Mouse (Mus musculus) liver, embryonic 12.5 days (tissue): ENCODE measurements around the gene Patl2. TPM values are rescaled to one million over a fixed set of nuclear protein-coding genes. Genes with fewer than 3 reads are reported as not detected.
"Not testable (repeated sequence)": the region's sequence is repeated elsewhere in the genome, so short reads cannot be mapped to it uniquely, and the experiment has no call there.

Source experiments
- ATAC-seq: fragments of 200-750 bp; cut with Nextera tagmentation; 2 replicates; pipeline ENCODE4 v1.8.0; 2017; ENCODE audit warnings: moderate number of reproducible peaks, mild to moderate bottlenecking, moderate library complexity
- H3K27ac ChIP-seq: fragments of 300-500 bp; sonication (generic); 2 replicates; pipeline ENCODE4 v1.5.1; 2016; ENCODE audit warnings: mild to moderate bottlenecking
- H3K27me3 ChIP-seq: fragments of 300-500 bp; sonication (generic); replicated peaks from 2 replicates; pipeline ENCODE4 v1.6.1; 2016; ENCODE audit warnings: mild to moderate bottlenecking, moderate library complexity
- H3K36me3 ChIP-seq: fragments of 300-500 bp; sonication (generic); 2 replicates; pipeline ENCODE4 v1.6.1; 2016; ENCODE audit warnings: mild to moderate bottlenecking, moderate library complexity
- H3K4me1 ChIP-seq: fragments of 300-500 bp; sonication (generic); 2 replicates; pipeline ENCODE4 v1.6.1; 2016
- H3K4me2 ChIP-seq: fragments of 300-500 bp; sonication (generic); 2 replicates; pipeline ENCODE4 v1.6.1; 2016; ENCODE audit warnings: mild to moderate bottlenecking, moderate library complexity
- H3K4me3 ChIP-seq: fragments of 300-500 bp; sonication (generic); 2 replicates; pipeline ENCODE4 v1.5.1; 2016; ENCODE audit warnings: mild to moderate bottlenecking, moderate library complexity
- H3K9ac ChIP-seq: fragments of 300-500 bp; sonication (generic); 2 replicates; pipeline ENCODE4 v1.6.1; 2016; ENCODE audit warnings: mild to moderate bottlenecking, moderate library complexity
- H3K9me3 ChIP-seq: fragments of 300-500 bp; sonication (generic); replicated peaks from 2 replicates; pipeline ENCODE4 v1.6.1; 2016; ENCODE audit warnings: mild to moderate bottlenecking, moderate library complexity
- WGBS: fragments of 180-500 bp; shearing (Covaris S2); methylation state at CpG from one replicate; pipeline ENCODE4 v1.1.7; 2016; ENCODE audit not compliant: insufficient replicate concordance; 5-methylcytosine and 5-hydroxymethylcytosine counted together
- polyA plus RNA-seq: library from polyadenylated mRNA; unstranded; fragments of >200 nt; fragmentation: Nextera tagmentation; extraction: Ambion mirVana; gene quantifications from 2 replicates; pipeline ENCODE4 v1.2.1, GENCODE M21; 2016

The Patl2 gene
- polyA plus RNA-seq, 1 experiment from 2014 or later: 0.05 TPM

GRCm38 (mm10) chr2:122217075-122217474 is 31.1 kb upstream of the Patl2 start:
- H3K4me2 ChIP-seq, H3K4me3 ChIP-seq, H3K9ac ChIP-seq, H3K27me3 ChIP-seq, H3K9me3 ChIP-seq, H3K36me3 ChIP-seq: not testable (repeated sequence)
- H3K4me1 ChIP-seq: peaks cover 44% of the 10 kb centered on the region
- peak; percentile 91 for ATAC-seq
- H3K27ac ChIP-seq: peak overlapping the region; percentile 66
- 40% methylated on average over 4 of the region's 4 CpGs for WGBS

GRCm38 (mm10) chr2:122210534-122211228 is 24.7 kb upstream of the Patl2 start:
- Histone ChIP-seq H3K4me2 (no peak overlapping the region), H3K36me3 (no peaks in the 10 kb centered on the region), H3K4me3 (no peak overlapping the region), H3K27me3 (no peaks in the 10 kb centered on the region), H3K9me3 (no peaks in the 10 kb centered on the region), H3K27ac (no peak overlapping the region), H3K4me1 (0 out of 2 replicates have a peak, but pooled peaks cover 5% of the 10 kb centered on the region), H3K9ac (no peak overlapping the region)
- WGBS: 84% methylated on average over 3 of the region's 3 CpGs
- no peak for ATAC-seq

- Histone ChIP-seq H3K9me3 (no peaks in the 10 kb centered on the region), H3K4me3 (no peak overlapping the region), H3K4me2 (no peak overlapping the region), H3K9ac (no peak overlapping the region), H3K36me3 (no peaks in the 10 kb centered on the region), H3K27ac (no peak overlapping the region), H3K4me1 (no peaks in the 10 kb centered on the region), H3K27me3 (no peaks in the 10 kb centered on the region)
- 42% methylated on average over 2 of the region's 2 CpGs for WGBS
- ATAC-seq: no peak
Observed at GRCm38 (mm10) chr2:122206440-122207107, 20.6 kb upstream of the Patl2 start.

DNA sequence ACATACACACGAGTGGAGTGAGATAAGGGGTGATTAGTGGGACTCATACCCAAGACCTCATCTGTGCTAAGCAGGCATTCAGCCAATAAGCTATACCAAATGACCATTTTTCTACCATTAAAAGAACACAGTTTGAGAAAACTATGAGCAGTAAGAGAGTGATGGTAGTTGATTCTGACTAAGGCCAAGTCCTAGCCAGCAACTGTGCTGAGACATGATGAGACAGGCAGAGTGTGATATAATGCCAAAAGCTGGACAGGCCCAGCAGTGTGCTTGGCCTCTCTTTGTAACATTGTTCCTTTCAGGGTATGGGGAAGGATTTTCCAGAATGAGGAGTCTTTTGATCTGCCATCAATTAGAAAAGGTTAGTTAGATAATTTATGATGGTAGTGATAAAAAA is 15.5 kb upstream of the Patl2 start:
- H3K27me3 ChIP-seq: no peaks in the 10 kb centered on the region
- no peak overlapping the region for H3K27ac ChIP-seq
- H3K4me2 ChIP-seq: no peak overlapping the region
- WGBS: 47% methylated on average over 1 of the region's 1 CpGs
- H3K4me1 ChIP-seq: no peaks in the 10 kb centered on the region
- no peak overlapping the region for H3K4me3 ChIP-seq
- no peaks in the 10 kb centered on the region for H3K36me3 ChIP-seq
- no peak for ATAC-seq
- no peak overlapping the region for H3K9ac ChIP-seq
- no peaks in the 10 kb centered on the region for H3K9me3 ChIP-seq

DNA sequence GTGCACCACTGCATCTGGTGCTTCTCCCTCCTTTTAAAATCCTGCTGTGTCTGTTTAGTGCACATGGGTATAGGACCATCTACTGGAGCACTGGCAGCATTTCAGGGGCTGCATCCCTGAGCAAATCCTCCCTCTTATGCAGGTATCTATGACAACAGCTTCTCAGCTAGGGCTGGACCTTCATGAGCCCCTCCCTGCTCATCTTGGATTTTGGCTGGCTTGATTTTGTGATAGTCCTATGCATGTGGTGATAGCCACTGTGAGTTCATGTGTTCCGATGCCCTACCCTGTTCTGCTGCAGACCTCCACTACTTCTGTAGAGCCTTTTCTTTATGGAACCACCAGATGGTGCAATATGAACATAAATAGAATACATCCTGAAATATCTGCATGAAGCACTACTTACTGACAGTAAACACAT is 8.5 kb upstream of the Patl2 start:
- Histone ChIP-seq H3K4me2 (no peak overlapping the region), H3K27me3 (no peaks in the 10 kb centered on the region), H3K9me3 (no peaks in the 10 kb centered on the region), H3K27ac (no peak overlapping the region), H3K4me1 (peaks cover 3% of the 10 kb centered on the region; the same call in 1 of the 2 replicates), H3K36me3 (no peaks in the 10 kb centered on the region), H3K4me3 (no peak overlapping the region), H3K9ac (no peak overlapping the region)
- ATAC-seq: 0 out of 2 replicates have a peak, but pooled peaks have one; percentile 24
- WGBS: 59% methylated on average over 1 of the region's 1 CpGs

GRCm38 (mm10) chr2:122191849-122192248 is 5.9 kb upstream of the Patl2 start:
- Histone ChIP-seq H3K9me3 (no peaks in the 10 kb centered on the region), H3K4me1 (peaks cover 6% of the 10 kb centered on the region; the same call in 1 of the 2 replicates), H3K4me3 (no peak overlapping the region), H3K9ac (no peak overlapping the region), H3K27me3 (no peaks in the 10 kb centered on the region), H3K4me2 (no peak overlapping the region), H3K27ac (no peak overlapping the region), H3K36me3 (no peaks in the 10 kb centered on the region)
- WGBS: 45% methylated on average over 3 of the region's 3 CpGs
- ATAC-seq: no peak

DNA sequence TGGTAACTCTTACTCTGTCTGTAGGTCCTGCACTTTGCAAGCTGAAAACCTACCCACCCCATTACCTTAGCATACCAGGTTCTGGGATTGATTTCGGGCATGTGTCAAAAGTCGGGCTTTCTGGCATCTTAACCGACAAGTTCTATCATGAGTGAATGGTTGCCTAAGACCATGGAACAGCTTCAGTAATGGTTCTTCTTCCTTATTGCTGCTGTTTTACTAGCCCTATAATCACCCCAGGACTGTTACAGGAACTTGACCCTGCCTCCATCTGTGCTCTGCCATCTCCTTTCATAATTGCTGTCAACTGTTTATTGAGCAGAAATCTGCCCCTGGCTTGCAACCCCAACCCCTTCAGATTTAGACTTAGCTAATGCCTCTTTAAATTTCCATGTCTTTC is 762 bp upstream of the Patl2 start:
- Histone ChIP-seq H3K4me2 (no peak overlapping the region), H3K9ac (no peak overlapping the region), H3K9me3 (no peaks in the 10 kb centered on the region), H3K36me3 (no peaks in the 10 kb centered on the region), H3K27me3 (no peaks in the 10 kb centered on the region), H3K4me3 (no peak overlapping the region), H3K27ac (no peak overlapping the region), H3K4me1 (peaks cover 7% of the 10 kb centered on the region; the same call in 1 of the 2 replicates)
- ATAC-seq: no peak
- 84% methylated on average over 3 of the region's 3 CpGs for WGBS

- 62% methylated on average over 4 of the region's 4 CpGs for WGBS
- H3K4me1 ChIP-seq: peaks cover 6% of the 10 kb centered on the region; the same call in 1 of the 2 replicates
- no peak overlapping the region for H3K27ac ChIP-seq
- H3K4me3 ChIP-seq: no peak overlapping the region
- H3K4me2 ChIP-seq: no peak overlapping the region
- H3K36me3 ChIP-seq: no peaks in the 10 kb centered on the region
- no peak for ATAC-seq
- H3K9ac ChIP-seq: no peak overlapping the region
- no peaks in the 10 kb centered on the region for H3K9me3 ChIP-seq
- H3K27me3 ChIP-seq: no peaks in the 10 kb centered on the region
Observed at GRCm38 (mm10) chr2:122185086-122185485, 903 bp downstream of the Patl2 start.

DNA sequence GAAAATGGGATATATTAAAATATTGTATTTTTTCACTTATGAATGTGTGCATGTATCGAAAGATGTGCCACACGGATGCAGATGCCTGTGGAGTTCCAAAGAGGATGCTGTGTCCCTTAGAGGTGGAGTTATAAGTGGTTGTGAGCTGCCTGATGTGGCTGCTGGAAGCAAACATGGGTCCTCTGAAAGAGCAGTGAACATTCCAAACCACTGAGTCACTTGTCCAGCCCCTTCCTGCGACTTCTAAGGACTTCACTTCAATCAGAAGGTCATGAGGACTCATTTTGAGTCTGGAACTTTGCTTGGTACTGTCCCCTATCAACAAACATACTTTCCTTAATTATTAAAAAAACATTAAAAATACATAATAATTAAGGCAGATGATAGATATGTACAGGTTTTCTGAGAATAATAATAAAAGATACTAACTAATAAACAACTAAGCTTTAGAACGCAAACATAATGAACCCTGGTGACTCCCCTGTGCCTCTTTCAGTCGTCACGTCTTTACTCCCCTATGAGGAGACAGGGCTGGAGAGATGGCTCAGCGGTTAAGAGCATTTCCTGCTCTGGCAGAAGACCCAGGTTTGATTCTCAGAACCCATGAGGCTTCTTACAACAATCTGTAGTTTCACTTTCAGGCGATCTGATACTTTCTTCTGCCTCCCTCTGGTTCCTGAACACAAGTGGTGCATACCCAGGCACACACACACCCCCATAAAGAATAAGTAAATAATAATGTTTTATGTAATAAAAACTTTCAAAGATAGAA is 5.8 kb downstream of the Patl2 start:
- H3K27me3 ChIP-seq: no peaks in the 10 kb centered on the region
- H3K4me3 ChIP-seq: no peak overlapping the region
- H3K4me2 ChIP-seq: no peak overlapping the region
- no peaks in the 10 kb centered on the region for H3K9me3 ChIP-seq
- no peaks in the 10 kb centered on the region for H3K36me3 ChIP-seq
- WGBS: 55% methylated on average over 8 of the region's 8 CpGs
- H3K4me1 ChIP-seq: no peaks in the 10 kb centered on the region
- H3K9ac ChIP-seq: no peak overlapping the region
- no peak overlapping the region for H3K27ac ChIP-seq
- no peak for ATAC-seq

DNA sequence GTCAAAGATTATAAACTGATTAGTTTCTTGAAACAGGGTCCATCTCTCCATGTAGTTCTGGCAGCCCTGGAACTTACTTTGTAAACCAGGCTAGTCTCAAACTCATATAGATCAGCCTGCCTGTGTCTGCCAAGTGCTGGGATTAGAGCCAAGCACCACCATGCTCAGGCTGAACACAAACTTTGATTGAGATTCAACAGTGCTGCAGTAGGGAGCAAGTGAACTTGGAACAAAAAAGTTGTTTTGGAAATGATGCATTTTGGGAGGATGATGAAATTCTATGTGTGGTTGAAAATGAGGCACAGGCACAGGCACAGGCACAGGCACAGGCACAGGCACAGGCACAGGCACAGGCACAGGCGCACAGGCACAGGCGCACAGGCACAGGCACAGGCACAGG is 13.8 kb downstream of the Patl2 start:
- Histone ChIP-seq H3K36me3 (no peaks in the 10 kb centered on the region), H3K9ac (no peak overlapping the region), H3K4me2 (no peak overlapping the region), H3K27ac (no peak overlapping the region), H3K4me1 (no peaks in the 10 kb centered on the region), H3K4me3 (no peak overlapping the region), H3K27me3 (no peaks in the 10 kb centered on the region), H3K9me3 (no peaks in the 10 kb centered on the region)
- 72% methylated on average over 2 of the region's 2 CpGs for WGBS
- ATAC-seq: no peak

DNA sequence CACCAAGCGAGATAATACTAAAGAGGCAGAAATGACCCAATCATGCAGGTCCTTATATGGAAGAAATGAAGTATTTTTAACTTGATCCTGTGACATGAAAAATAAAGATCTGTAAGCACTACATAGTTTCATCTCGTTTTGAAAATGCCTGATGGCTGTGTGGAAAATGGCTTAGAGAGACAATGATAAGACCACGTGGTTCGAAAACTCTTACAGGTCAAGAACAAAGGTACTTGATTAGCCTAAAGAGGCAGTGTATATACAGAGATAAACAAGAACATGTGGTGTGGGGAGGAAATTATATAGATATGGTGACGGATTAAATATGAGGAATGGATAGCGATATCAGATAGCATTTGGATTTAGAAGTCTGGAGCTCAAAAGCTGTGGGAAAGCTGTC is 14.7 kb downstream of the Patl2 start:
- no peak overlapping the region for H3K4me3 ChIP-seq
- no peak overlapping the region for H3K4me2 ChIP-seq
- 57% methylated on average over 6 of the region's 6 CpGs for WGBS
- H3K9ac ChIP-seq: no peak overlapping the region
- H3K9me3 ChIP-seq: no peaks in the 10 kb centered on the region
- no peaks in the 10 kb centered on the region for H3K36me3 ChIP-seq
- H3K4me1 ChIP-seq: no peaks in the 10 kb centered on the region
- no peak overlapping the region for H3K27ac ChIP-seq
- no peak for ATAC-seq
- H3K27me3 ChIP-seq: no peaks in the 10 kb centered on the region

GRCm38 (mm10) chr2:122164293-122164692 is 21.7 kb downstream of the Patl2 start:
- Histone ChIP-seq H3K27ac (no peak overlapping the region), H3K27me3 (no peaks in the 10 kb centered on the region), H3K9me3 (no peaks in the 10 kb centered on the region), H3K9ac (no peak overlapping the region), H3K4me1 (no peaks in the 10 kb centered on the region), H3K36me3 (no peaks in the 10 kb centered on the region), H3K4me3 (no peak overlapping the region), H3K4me2 (no peak overlapping the region)
- 71% methylated on average over 11 of the region's 11 CpGs for WGBS
- ATAC-seq: no peak
